Mouse (Mus musculus): ENCODE measurements around the gene Tmsb4x. TPM values are rescaled to one million over a fixed set of nuclear protein-coding genes. Genes with fewer than 3 reads are reported as not detected.

The Tmsb4x gene
- total RNA-seq, 2 experiments from 2014 or later: 543 to 602 TPM

- no peak for DNase-seq
- intact Hi-C loops (cut with DNase I): no loop called here
Observed at GRCm38 (mm10) chrX:167195228-167195649, 13.9 kb downstream of the Tmsb4x start.

- intact Hi-C loops (cut with DNase I): no loop called here
- DNase-seq: no peak
Observed at GRCm38 (mm10) chrX:167186306-167186705, 22.8 kb downstream of the Tmsb4x start.

GRCm38 (mm10) chrX:167183535-167183934 is 25.6 kb downstream of the Tmsb4x start:
- intact Hi-C loops (cut with DNase I): no loop called here
- no peak for DNase-seq

- intact Hi-C loops (cut with DNase I): no loop called here
- DNase-seq: no peak
Observed at GRCm38 (mm10) chrX:167182411-167182810, 26.7 kb downstream of the Tmsb4x start.

GRCm38 (mm10) chrX:167179961-167180642 is 29.0 kb downstream of the Tmsb4x start:
- intact Hi-C loops (cut with DNase I): no loop called here
- peak in 1 of 2 experiments; percentile 14 for DNase-seq

GRCm38 (mm10) chrX:167179549-167179948 is 29.6 kb downstream of the Tmsb4x start:
- intact Hi-C loops (cut with DNase I): no loop called here
- no peak for DNase-seq

- peak; percentile 17 to 33 for DNase-seq
- intact Hi-C loops (cut with DNase I): loop anchor here (2.0 kb wide), 1 partner anchor 21 kb away; no protein-coding TSS in a partner anchor
Observed at GRCm38 (mm10) chrX:167175319-167175718, 33.8 kb downstream of the Tmsb4x start.

GRCm38 (mm10) chrX:167174311-167174710 is 34.8 kb downstream of the Tmsb4x start:
- DNase-seq: no peak
- intact Hi-C loops (cut with DNase I): loop anchor here (2.0 to 5.0 kb wide), 2 partner anchors 20 to 52 kb away; no protein-coding TSS in a partner anchor

- no peak for DNase-seq
- intact Hi-C loops (cut with DNase I): loop anchor here (5.0 kb wide), 1 partner anchor 50 kb away; no protein-coding TSS in a partner anchor
Observed at GRCm38 (mm10) chrX:167172256-167172655, 36.9 kb downstream of the Tmsb4x start.

GRCm38 (mm10) chrX:167171281-167171680 is 37.8 kb downstream of the Tmsb4x start:
- no peak for DNase-seq
- intact Hi-C loops (cut with DNase I): loop anchor here (5.0 kb wide), 1 partner anchor 49 kb away; no protein-coding TSS in a partner anchor

GRCm38 (mm10) chrX:167167282-167167681 is 41.8 kb downstream of the Tmsb4x start:
- intact Hi-C loops (cut with DNase I): no loop called here
- DNase-seq: no peak

- intact Hi-C loops (cut with DNase I): no loop called here
- no peak for DNase-seq
Observed at GRCm38 (mm10) chrX:167166051-167166450, 43.1 kb downstream of the Tmsb4x start.

- intact Hi-C loops (cut with DNase I): loop anchor here (10.0 kb wide), 1 partner anchor 47 kb away; the partner anchor contains the start of gene Tmsb4x
- DNase-seq: no peak
Observed at GRCm38 (mm10) chrX:167157691-167158090, 51.4 kb downstream of the Tmsb4x start.

Other genes with a start within 250 kb of the Tmsb4x start
- gene Tlr8, start 55.0 kb upstream of the Tmsb4x start, total RNA-seq (2021): 1 to 10 TPM; 1.9 to 2.2 TPM
- 1 to 10 TPM; 2.0 to 2.2 TPM for gene Tlr7, start 121.2 kb upstream of the Tmsb4x start, total RNA-seq (2021)
- 10 to 100 TPM; 11.2 to 12.8 TPM for gene Prps2, start 173.4 kb upstream of the Tmsb4x start, total RNA-seq (2021)

All from heart, postnatal 14 days (tissue).